In genomic region chr3:108327916-108328315, GRCm38 (mm10) we compare ENCODE assay signal across 10 mouse cellular contexts. TPM values are rescaled to one million over a fixed set of nuclear protein-coding genes. Genes with fewer than 3 reads are reported as not detected.
DNase-seq lines count a peak whose midpoint lies in the region; ATAC-seq and TF ChIP-seq lines count a peak whose summit lies in the region.
"Had no signal": no experiment of that assay in that cellular context is flagged by ENCODE, and none has a peak within 500 bp of the region (broad histone marks: within the 10 kb centered on the region; RNA-seq: fewer than 3 reads in every experiment).

No protein-coding gene starts in this region.

- no peak for ATAC-seq in hindbrain, embryonic 15.5 days (ENCODE audit: low FRiP score, low read depth)
- ATAC-seq in hindbrain, embryonic 11.5 days (ENCODE audit: low FRiP score) = no peak
- peak; percentile 93 for ATAC-seq in lung, postnatal 0 days

- no peak overlapping the region for H3K4me3 ChIP-seq in hindbrain, embryonic 15.5 days
- no peak overlapping the region for H3K4me3 ChIP-seq in hindbrain, embryonic 11.5 days (ENCODE audit: low read depth, low read length)
- H3K4me3 ChIP-seq in cortical plate, adult 2 months (ENCODE audit: insufficient read depth, low read length) = no peak overlapping the region
- H3K4me3 ChIP-seq in lung, postnatal 0 days (ENCODE audit: low read depth, low read length) = no peak overlapping the region

- 64% methylated on average over 3 of the region's 3 CpGs for WGBS in hindbrain, embryonic 15.5 days
- 87% methylated on average over 3 of the region's 3 CpGs for WGBS in hindbrain, embryonic 11.5 days
- 27% methylated on average over 3 of the region's 3 CpGs for WGBS in lung, postnatal 0 days

- peak; percentile 81 for TF ChIP-seq EP300 in lung, postnatal 0 days (IDR thresholded peaks at IDR 0.05)

- no peak overlapping the region for H3K9ac ChIP-seq in hindbrain, embryonic 15.5 days
- H3K9ac ChIP-seq in hindbrain, embryonic 11.5 days (ENCODE audit: low read depth, low read length) = no peak overlapping the region
- no peak overlapping the region for H3K9ac ChIP-seq in lung, postnatal 0 days (replicated peaks; ENCODE audit: low read depth)

- peak overlapping the region; percentile 56 for H3K27ac ChIP-seq in hindbrain, embryonic 15.5 days (replicated peaks)
- H3K27ac ChIP-seq in hindbrain, embryonic 11.5 days (ENCODE audit: low read depth, low read length) = no peak overlapping the region
- peak overlapping the region; percentile 52; the same call in 1 of the 2 replicates for H3K27ac ChIP-seq in cortical plate, adult 2 months (ENCODE audit: insufficient read depth, low read length)
- peak overlapping the region; percentile 81 for H3K27ac ChIP-seq in lung, postnatal 0 days (ENCODE audit: low read length)

- no peak for TF ChIP-seq CTCF in cortical plate, adult 2 months (IDR thresholded peaks at IDR 0.05; ENCODE audit: extremely low read depth, insufficient read depth, low read length)
- no peak for TF ChIP-seq CTCF in lung, postnatal 0 days (IDR thresholded peaks at IDR 0.05)

- no peaks in the 10 kb centered on the region for H3K27me3 ChIP-seq in hindbrain, embryonic 15.5 days
- H3K27me3 ChIP-seq in hindbrain, embryonic 11.5 days (ENCODE audit: control insufficient read depth, insufficient read depth, low read length) = no peaks in the 10 kb centered on the region
- no peaks in the 10 kb centered on the region for H3K27me3 ChIP-seq in lung, postnatal 0 days (replicated peaks; ENCODE audit: insufficient read depth, low read length)

- no peak overlapping the region for H3K4me2 ChIP-seq in hindbrain, embryonic 15.5 days
- no peak overlapping the region for H3K4me2 ChIP-seq in hindbrain, embryonic 11.5 days (replicated peaks; ENCODE audit: low read depth, low read length)
- H3K4me2 ChIP-seq in lung, postnatal 0 days (replicated peaks; ENCODE audit: low read depth, low read length) = peak overlapping the region; percentile 34

- H3K9me3 ChIP-seq in hindbrain, embryonic 15.5 days = no peaks in the 10 kb centered on the region
- H3K9me3 ChIP-seq in hindbrain, embryonic 11.5 days (ENCODE audit: control insufficient read depth, low read length) = no peaks in the 10 kb centered on the region
- H3K9me3 ChIP-seq in lung, postnatal 0 days (ENCODE audit: low read length) = no peaks in the 10 kb centered on the region
- H3K9me3 ChIP-seq: G1E had no signal

- peaks cover 53% of the 10 kb centered on the region for H3K36me3 ChIP-seq in hindbrain, embryonic 15.5 days
- H3K36me3 ChIP-seq in hindbrain, embryonic 11.5 days (ENCODE audit: control insufficient read depth, insufficient read depth, low read length) = peaks cover 6% of the 10 kb centered on the region; the same call in 1 of the 2 replicates
- H3K36me3 ChIP-seq in lung, postnatal 0 days (ENCODE audit: insufficient read depth, low read length) = 0 out of 2 replicates have a peak, but pooled peaks cover 4% of the 10 kb centered on the region
- H3K36me3 ChIP-seq: G1E had no signal

- no peak for DNase-seq in hindbrain, embryonic 11.5 days (ENCODE audit: low spot score)
- DNase-seq in heart, adult 9 months (ENCODE audit: low spot score in 2 of 2) = peak; percentile 70 to 73
- peak; percentile 96 for DNase-seq in lung, postnatal 0 days (ENCODE audit: low spot score)
- DNase-seq in right cerebral cortex, postnatal 36 days (ENCODE audit: low spot score in 2 of 2) = no peak
- DNase-seq in adrenal gland, adult (ENCODE audit: inconsistent age in 2 of 2, low spot score in 1 of 2) = no peak
- no peak for DNase-seq in right cerebral cortex, adult 2 months (ENCODE audit: low spot score in 2 of 2)

- no peak for TF ChIP-seq POLR2A in cortical plate, adult 2 months (IDR thresholded peaks at IDR 0.05; ENCODE audit: extremely low read depth, insufficient read depth, low read length)

- H3K4me1 ChIP-seq in hindbrain, embryonic 15.5 days (replicated peaks) = no peaks in the 10 kb centered on the region
- no peaks in the 10 kb centered on the region for H3K4me1 ChIP-seq in hindbrain, embryonic 11.5 days (replicated peaks; ENCODE audit: control insufficient read depth, insufficient read depth, low read length)
- peaks cover 11% of the 10 kb centered on the region for H3K4me1 ChIP-seq in cortical plate, adult 2 months (ENCODE audit: control insufficient read depth, insufficient read depth, low read length)
- 0 out of 2 replicates have a peak, but pooled peaks cover 6% of the 10 kb centered on the region for H3K4me1 ChIP-seq in lung, postnatal 0 days (ENCODE audit: insufficient read depth, low read depth, low read length)

RNA-seq across cellular contexts. Expression of gene Mybphl, which starts 36.8 kb away (rescaled TPM):
- 0.35 and 0.50 TPM in 2 replicates for polyA plus RNA-seq in hindbrain, embryonic 15.5 days (2015; fragmentation: Nextera tagmentation; extraction: Ambion mirVana)
- not detected in 2 replicates for polyA plus RNA-seq in hindbrain, embryonic 11.5 days (2014; fragmentation: Nextera tagmentation; extraction: Ambion mirVana)
- polyA plus RNA-seq in cortical plate, adult 2 months (2012; rRNA removed) = 0.08 TPM in 1 of 2 replicates, not detected in the other
- 5.6 and 7.1 TPM in 2 replicates for polyA plus RNA-seq in lung, postnatal 0 days (2015; fragmentation: Nextera tagmentation; extraction: Ambion mirVana)
- polyA plus RNA-seq: G1E; midbrain, embryonic 14.5 days had no signal

RNA-seq across cellular contexts. Expression of gene Sort1, which starts 44.0 kb away (rescaled TPM):
- 18.8 and 20.8 TPM in 2 replicates for polyA plus RNA-seq in hindbrain, embryonic 15.5 days (2015; fragmentation: Nextera tagmentation; extraction: Ambion mirVana)
- 20.2 and 27.5 TPM in 2 replicates for polyA plus RNA-seq in hindbrain, embryonic 11.5 days (2014; fragmentation: Nextera tagmentation; extraction: Ambion mirVana)
- 197 and 198 TPM in 2 replicates for polyA plus RNA-seq in cortical plate, adult 2 months (2012; rRNA removed)
- polyA plus RNA-seq in lung, postnatal 0 days (2015; fragmentation: Nextera tagmentation; extraction: Ambion mirVana) = 30.8 and 34.2 TPM in 2 replicates

RNA-seq across cellular contexts. Expression of gene Psrc1, which starts 55.7 kb away (rescaled TPM):
- polyA plus RNA-seq in hindbrain, embryonic 15.5 days (2015; fragmentation: Nextera tagmentation; extraction: Ambion mirVana) = 11.5 and 14.5 TPM in 2 replicates
- 48.7 and 53.5 TPM in 2 replicates for polyA plus RNA-seq in hindbrain, embryonic 11.5 days (2014; fragmentation: Nextera tagmentation; extraction: Ambion mirVana)
- polyA plus RNA-seq in cortical plate, adult 2 months (2012; rRNA removed) = 29.9 and 35.5 TPM in 2 replicates
- 2.3 and 3.7 TPM in 2 replicates for polyA plus RNA-seq in lung, postnatal 0 days (2015; fragmentation: Nextera tagmentation; extraction: Ambion mirVana)

Comparison
In these comparisons a context has a peak if more than half of its experiments do, and no peak if none do; other contexts are left out.
1. DNase-seq: peak in heart, adult 9 months (2 of 2) and lung, postnatal 0 days (single experiment); none in hindbrain, embryonic 11.5 days (single experiment), right cerebral cortex, postnatal 36 days (0 of 2), adrenal gland, adult (0 of 2) and right cerebral cortex, adult 2 months (0 of 2).